Mouse (Mus musculus) liver, postnatal 0 days (tissue): ENCODE measurements at regions not wholly inside any gene's neighbourhood (a gene's known extent, or its start where the extent isn't known, plus 50 kb on each side); places are given as distances from the start of the nearest gene placed in this dataset.

Experiments used
- CTCF ChIP-seq: sonication (generic); IDR thresholded peaks from 2 replicates; pipeline ENCODE4 v1.5.1; 2016; ENCODE audit warnings: antibody characterized with exemption, low read depth
- EP300 ChIP-seq: IDR thresholded peaks from 2 replicates; pipeline ENCODE4 v1.6.1; 2016; ENCODE audit warnings: antibody characterized with exemption, low read depth, mild to moderate bottlenecking

DNA sequence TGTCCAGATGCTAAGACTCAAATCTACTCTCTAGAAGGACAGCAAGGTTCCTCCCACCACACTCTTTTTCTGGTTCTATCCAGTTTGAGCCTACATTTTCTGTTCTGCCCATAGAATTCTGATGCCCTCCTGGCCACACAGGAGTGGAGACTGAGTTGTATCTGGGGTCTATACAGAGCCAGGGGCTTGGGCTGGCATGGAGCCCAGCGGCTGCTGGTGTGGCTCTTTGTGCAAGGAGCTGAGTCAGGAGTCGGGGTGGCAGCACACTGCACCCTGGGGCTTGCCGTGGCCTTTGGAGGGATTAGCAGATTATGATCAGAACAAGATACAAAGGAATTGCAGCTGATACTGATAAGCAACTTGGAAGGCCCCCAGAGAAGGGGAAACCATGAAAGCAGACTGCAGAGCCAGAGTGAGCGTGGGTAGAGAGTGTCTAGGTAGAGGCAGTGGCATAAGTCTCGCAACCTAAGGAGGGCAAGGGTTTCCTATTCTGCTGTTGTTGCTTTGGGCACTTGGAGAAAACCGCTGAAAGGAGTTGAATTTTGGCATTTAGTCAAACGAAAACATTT, 348.5 kb downstream of the Pik3r1 start:
- no peak for TF ChIP-seq EP300
- TF ChIP-seq CTCF = no peak
